Mouse (Mus musculus): ENCODE data around the gene Olfr206.
"Not testable (repeated sequence)": the region's sequence is repeated elsewhere in the genome, so short reads cannot be mapped to it uniquely, and the experiment has no call there.

Olfr206 gene

DNA sequence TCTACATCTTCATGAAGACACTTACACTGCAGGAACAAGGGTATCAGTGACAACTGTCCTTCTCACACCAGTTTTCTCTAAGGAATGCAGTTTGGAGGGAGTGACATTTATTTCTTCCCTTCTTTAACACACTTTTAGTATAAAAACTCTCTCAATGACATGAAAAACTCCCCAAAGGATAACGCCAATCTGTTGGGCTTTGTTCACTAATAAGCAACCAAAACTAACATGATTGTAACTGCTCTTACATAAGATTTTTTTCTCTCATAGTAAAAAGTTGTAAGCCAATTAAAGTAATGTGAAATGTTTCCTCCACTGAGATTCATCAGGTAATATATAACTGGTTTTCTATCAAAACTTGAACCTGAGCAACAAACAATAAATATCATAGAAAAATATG lies at the start of gene Olfr206:
Gene Olfr206, minus strand, starts transcription at position 101 of the 400 bp plus-strand sequence.
- no peak for DNase-seq

- DNase-seq: no peak
These were observed 44.3 kb upstream of the Olfr206 start for GRCm38 (mm10) chr16:59393300-59393699.

GRCm38 (mm10) chr16:59363893-59364292 lies 14.8 kb upstream of the Olfr206 start, which contains the start of gene Olfr209:
Gene Olfr209 (minus strand): TSS chr16:59363993.
- no peak for DNase-seq

DNA sequence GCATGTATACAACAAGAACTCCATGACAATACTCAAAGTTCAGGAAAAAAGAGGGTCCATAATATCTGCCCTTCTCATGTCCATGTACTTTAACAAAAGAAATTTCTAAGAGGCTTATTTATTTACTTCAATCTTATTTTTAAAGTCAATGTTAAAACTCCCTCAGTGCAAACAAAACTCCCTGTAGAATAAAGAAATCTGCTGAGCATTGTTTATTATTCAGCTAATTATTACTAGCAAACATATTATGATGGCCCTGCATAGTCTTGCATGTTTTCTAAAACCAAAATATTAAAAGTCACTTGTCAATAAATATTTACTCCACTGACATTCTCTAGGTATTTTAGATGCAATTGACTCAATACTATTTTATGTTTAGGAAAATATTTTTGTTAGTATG lies 18.0 kb downstream of the Olfr206 start, which contains the start of gene Olfr205:
Gene Olfr205, minus strand, starts transcription at position 101 of the 400 bp plus-strand sequence.
- no peak for DNase-seq

- not testable (repeated sequence) for DNase-seq
These were observed 25.8 kb downstream of the Olfr206 start for GRCm38 (mm10) chr16:59323262-59323661.

DNA sequence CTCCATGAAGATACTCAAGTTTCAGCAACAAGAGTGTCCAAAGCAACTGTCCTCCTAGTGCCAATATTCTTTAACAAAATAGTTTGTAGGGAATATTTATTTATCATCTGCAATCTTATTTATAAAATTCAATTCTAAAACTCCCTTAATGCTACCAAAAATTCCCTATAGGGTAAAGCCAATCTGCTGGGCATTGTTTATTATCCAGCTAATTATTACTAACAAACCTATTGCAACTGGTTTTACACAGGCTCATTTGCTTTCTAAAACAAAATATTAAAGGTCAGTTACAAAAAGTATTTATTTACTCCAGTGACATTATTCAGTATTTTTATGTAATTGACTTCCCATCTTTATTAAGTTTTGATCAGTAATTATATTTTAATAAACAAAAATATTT lies 30.9 kb downstream of the Olfr206 start, which contains the start of gene Olfr204:
Gene Olfr204, minus strand, starts transcription at position 101 of the 400 bp plus-strand sequence.
- no peak for DNase-seq

GRCm38 (mm10) chr16:59298581-59298980 lies 50.5 kb downstream of the Olfr206 start, which contains the start of gene Olfr203:
Gene Olfr203 (plus strand): TSS chr16:59298881.
- DNase-seq: no peak
